Mouse (Mus musculus) frontal cortex, postnatal 10 days (tissue): ENCODE measurements around the gene 1700016K19Rik.

Experiments used
- DNase-seq, 2 experiments: peaks; one replicate each; pipeline ENCODE4 v3.0.0; 2022; ENCODE audit warnings: low spot score in 2 of 2, mixed read lengths in 1 of 2

1700016K19Rik gene

GRCm38 (mm10) chr11:76035182-76035581 lies 35.5 kb downstream of the 1700016K19Rik start:
- DNase-seq: no peak

DNA sequence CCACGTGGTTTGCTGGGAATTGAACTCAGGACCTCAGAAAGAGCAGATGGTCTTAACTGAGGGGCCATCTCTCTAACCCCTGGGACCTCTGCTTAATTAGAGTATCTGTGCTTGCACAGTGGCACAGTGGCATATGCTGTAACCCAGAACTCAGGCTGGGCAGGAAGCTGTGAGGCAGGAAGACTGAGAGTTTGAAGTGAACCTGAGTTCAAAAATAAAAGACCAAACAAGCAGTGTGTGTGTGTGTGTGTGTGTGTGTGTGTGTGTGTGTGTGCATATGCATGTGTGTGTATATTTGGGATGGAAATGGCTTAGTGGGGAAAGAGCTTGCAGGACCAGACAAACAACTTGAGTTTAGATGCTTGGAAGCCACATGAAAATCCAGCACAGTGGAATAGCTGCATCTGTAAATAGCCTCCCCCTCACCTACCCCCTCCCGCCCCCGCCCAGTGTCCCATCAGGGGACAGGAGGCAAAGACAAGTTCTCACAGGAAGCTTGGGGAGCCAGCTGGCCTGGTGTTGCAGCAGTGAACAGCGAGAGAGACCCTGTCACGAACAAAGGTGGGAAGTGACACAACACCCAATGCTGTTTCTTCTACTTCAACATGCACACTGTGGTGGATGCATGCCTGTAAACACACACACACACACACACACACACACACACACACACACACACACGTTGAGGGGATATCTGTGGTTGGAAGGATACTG lies 38.0 kb downstream of the 1700016K19Rik start:
- no peak for DNase-seq

DNA sequence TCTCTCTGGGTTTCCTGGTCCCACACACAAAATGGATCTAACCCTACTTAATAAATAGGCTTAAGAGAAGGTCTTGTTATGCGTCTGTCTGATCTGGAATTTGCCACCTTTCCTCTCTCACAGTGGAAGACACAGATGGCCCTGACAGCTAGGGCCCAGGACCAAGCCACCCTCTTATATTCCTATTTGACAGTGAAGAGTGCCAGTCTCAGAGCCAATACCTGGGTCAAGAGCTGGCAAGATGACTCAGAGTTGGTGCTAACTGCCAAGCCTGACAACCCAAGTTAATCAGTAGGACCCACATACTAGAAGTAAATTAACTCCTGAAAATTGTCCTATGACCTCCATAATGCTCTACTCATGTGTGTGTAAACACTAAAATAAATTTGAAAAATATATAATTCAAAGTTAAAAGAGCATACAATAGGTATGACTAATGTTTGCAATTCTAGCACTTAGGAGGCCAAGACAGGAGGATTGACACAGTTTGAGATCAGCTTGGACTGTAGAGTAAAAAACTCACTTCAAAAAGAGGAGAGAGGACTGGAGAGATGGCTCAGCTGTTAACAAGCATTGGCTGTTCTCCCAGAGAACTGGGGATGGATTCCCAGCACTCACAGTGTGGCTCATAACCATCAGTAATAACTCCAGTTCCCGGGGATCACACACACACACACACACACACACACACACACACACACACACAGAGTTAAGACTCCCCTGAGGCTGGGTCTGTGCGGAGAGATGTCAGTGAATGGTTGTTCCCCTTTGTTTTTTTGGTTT lies 39.8 kb downstream of the 1700016K19Rik start:
- no peak for DNase-seq

- DNase-seq: no peak
Observed at GRCm38 (mm10) chr11:76040106-76040505, 40.4 kb downstream of the 1700016K19Rik start.

GRCm38 (mm10) chr11:76040761-76041376 lies 41.2 kb downstream of the 1700016K19Rik start:
- DNase-seq: no peak

DNA sequence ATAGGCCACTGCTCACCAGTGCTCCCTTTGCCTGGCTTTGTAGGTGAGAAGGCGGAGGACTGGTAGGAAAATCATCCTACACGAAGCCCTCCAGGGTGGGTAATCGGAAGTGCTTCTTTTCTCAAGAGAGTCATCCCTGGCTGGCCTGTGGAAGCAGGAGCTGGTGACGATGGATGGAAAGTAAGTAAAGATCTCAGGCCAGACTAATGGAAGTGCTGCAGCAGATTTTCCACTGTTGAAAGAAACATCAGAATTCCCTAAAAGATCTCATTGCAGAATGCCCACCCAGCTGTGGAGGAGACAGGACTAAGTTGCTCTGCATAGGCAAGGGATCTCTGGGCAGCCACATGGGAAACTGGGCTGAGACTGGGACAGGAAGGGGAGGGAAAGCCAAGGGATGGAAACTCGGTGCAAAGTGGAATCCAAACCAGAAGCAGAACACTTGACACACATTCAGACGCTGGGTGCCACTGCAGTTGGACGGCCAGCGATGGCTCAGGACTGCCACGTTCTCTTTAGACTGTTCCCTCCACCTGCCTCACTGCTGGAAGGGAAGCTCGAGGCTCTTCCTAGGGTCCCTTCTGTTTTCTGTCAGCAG lies 42.4 kb downstream of the 1700016K19Rik start:
- no peak for DNase-seq

DNA sequence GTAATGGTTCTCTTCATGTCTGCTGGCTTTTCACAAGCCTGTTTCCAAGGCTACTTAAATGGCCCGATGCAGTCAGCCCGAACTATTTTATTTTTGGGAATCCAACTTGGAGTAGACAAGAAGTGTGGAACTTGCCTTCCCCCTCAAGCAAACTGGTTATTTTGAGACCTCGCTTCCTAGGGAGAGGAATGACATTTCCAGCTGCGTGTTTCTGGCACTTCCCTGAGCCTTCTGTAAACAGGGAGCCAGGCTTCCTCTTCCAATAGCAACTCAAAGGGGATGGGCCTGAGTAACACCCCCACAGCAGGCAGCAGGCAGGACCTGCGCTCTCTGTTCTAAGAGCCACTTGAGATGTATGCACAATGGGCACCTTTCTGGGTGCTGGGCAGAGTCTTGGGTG lies 43.2 kb downstream of the 1700016K19Rik start:
- DNase-seq: peak; percentile 45 to 64

- no peak for DNase-seq
Observed at GRCm38 (mm10) chr11:76044468-76044867, 44.8 kb downstream of the 1700016K19Rik start.

GRCm38 (mm10) chr11:76045367-76045766 lies 45.7 kb downstream of the 1700016K19Rik start:
- DNase-seq: no peak

DNA sequence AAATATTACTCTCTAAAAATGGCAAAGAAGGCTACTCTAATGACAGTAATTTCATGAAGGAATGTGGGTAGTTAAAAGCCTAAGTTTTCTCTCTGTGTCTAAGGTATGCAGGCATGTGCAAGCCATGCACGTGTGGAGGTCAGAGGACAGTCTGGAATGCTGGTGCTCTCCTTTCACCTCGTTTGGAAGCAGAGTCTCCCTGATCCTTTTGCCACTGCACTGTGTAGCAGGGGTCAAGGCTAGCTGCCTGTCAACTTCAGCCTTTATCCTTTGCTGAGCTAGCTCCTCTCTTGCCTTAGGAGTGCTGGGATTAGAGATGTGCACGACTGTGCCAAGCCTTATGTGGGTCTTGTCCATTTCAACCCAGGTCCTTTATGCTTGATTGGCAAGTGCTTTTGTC lies 50.8 kb downstream of the 1700016K19Rik start:
- DNase-seq: no peak

GRCm38 (mm10) chr11:76050967-76051512 lies 51.3 kb downstream of the 1700016K19Rik start:
- DNase-seq: no peak

DNA sequence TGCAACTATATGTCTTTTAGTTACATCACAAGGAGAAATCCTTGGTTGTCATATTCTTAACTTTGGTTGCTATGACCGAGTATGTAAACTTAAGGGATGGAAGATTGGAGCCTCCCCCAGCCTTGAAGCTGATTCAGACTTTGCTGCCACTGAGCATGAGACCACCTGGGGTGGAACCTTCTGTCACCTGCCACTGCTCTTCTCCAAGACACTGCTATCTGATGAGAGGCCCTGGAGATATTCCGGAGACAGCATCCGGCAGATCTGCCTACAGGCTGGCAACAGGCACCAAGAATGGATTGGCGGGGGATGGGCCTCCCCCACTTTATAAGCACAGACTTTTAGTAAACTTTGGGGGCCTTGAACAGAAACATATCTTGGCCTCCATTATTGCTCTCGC lies 52.8 kb downstream of the 1700016K19Rik start:
- no peak for DNase-seq
